Mouse (Mus musculus): ENCODE data around the gene Atp2b2.

The Atp2b2 gene

GRCm38 (mm10) chr6:113939442-113939841, 103.0 kb downstream of the Atp2b2 start:
- DNase-seq, result no peak

- no peak for DNase-seq
These were observed 105.5 kb downstream of the Atp2b2 start for GRCm38 (mm10) chr6:113936811-113937508.

- DNase-seq, result peak; percentile 56
These were observed 106.3 kb downstream of the Atp2b2 start for GRCm38 (mm10) chr6:113936111-113936510.

- peak; percentile 97 for DNase-seq
These were observed 107.7 kb downstream of the Atp2b2 start for GRCm38 (mm10) chr6:113934692-113935091.

GRCm38 (mm10) chr6:113933261-113934151, 108.9 kb downstream of the Atp2b2 start:
- no peak for DNase-seq

GRCm38 (mm10) chr6:113929191-113929875, 113.1 kb downstream of the Atp2b2 start:
- DNase-seq, result peak; percentile 80

- no peak for DNase-seq
These were observed 119.2 kb downstream of the Atp2b2 start for GRCm38 (mm10) chr6:113923249-113923648.

GRCm38 (mm10) chr6:113920466-113920865, 121.9 kb downstream of the Atp2b2 start:
- no peak for DNase-seq

- no peak for DNase-seq
These were observed 129.7 kb downstream of the Atp2b2 start for GRCm38 (mm10) chr6:113912753-113913152.

- DNase-seq, result no peak
These were observed 131.3 kb downstream of the Atp2b2 start for GRCm38 (mm10) chr6:113911094-113911493.

GRCm38 (mm10) chr6:113910411-113911055, 131.9 kb downstream of the Atp2b2 start:
- DNase-seq, result no peak

GRCm38 (mm10) chr6:113909836-113910235, 132.6 kb downstream of the Atp2b2 start:
- DNase-seq, result no peak

GRCm38 (mm10) chr6:113908066-113908465, 134.3 kb downstream of the Atp2b2 start:
- DNase-seq, result no peak

GRCm38 (mm10) chr6:113904406-113904805, 138.0 kb downstream of the Atp2b2 start:
- no peak for DNase-seq

- no peak for DNase-seq
These were observed 146.4 kb downstream of the Atp2b2 start for GRCm38 (mm10) chr6:113896023-113896422.

GRCm38 (mm10) chr6:113894008-113894407, 148.4 kb downstream of the Atp2b2 start:
- no peak for DNase-seq

- DNase-seq, result no peak
These were observed 150.2 kb downstream of the Atp2b2 start for GRCm38 (mm10) chr6:113892091-113892674.

GRCm38 (mm10) chr6:113891225-113891967, 151.0 kb downstream of the Atp2b2 start:
- peak; percentile 66 for DNase-seq

- no peak for DNase-seq
These were observed 151.6 kb downstream of the Atp2b2 start for GRCm38 (mm10) chr6:113890858-113891213.

- DNase-seq, result peak; percentile 49
These were observed 152.2 kb downstream of the Atp2b2 start for GRCm38 (mm10) chr6:113890023-113890857.

- no peak for DNase-seq
These were observed 153.2 kb downstream of the Atp2b2 start for GRCm38 (mm10) chr6:113889180-113889579.
